Mouse (Mus musculus): Measurements from ENCODE around the gene Trim10. TPM values are rescaled to one million over a fixed set of nuclear protein-coding genes. Genes with fewer than 3 reads are reported as not detected.

The Trim10 gene
- 0.28 and 0.39 TPM in 2 replicates for polyA plus RNA-seq (2015; fragmentation: Nextera tagmentation; extraction: Ambion mirVana)

DNA sequence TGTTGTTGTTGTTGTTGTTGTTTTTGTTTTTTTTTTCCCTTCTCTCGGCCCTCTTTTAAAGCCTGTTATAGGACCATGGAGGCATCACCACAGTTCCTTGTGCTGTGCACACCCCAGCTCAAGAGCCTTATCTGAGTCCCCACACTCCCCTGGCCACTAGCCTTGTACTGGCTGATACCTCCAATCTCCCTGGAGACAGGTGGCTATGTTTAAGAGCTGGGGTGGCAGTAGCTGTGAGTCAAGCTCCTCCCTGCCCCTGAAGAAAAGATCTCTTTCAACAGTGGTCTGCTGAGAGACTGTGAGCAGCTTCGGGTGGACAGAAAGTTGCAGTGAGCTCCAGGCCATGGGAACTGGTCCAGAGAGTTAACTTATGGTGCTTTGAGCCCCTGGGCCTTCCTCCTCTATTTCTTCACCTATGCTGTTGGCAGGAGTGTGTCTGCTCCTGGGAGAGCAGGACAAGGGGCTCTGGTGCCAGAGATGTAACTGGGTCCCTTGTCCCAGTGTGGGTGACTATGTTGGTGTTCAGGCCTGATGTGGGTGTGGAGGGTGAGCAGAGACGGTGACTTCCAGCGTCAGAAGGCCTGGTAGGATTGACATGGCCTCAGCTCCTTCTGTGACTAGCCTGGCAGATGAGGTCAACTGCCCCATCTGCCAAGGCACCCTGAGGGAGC is at the start of gene Trim10:
Gene Trim10, plus strand, starts transcription at position 291 of the 671 bp plus-strand sequence.

DNA sequence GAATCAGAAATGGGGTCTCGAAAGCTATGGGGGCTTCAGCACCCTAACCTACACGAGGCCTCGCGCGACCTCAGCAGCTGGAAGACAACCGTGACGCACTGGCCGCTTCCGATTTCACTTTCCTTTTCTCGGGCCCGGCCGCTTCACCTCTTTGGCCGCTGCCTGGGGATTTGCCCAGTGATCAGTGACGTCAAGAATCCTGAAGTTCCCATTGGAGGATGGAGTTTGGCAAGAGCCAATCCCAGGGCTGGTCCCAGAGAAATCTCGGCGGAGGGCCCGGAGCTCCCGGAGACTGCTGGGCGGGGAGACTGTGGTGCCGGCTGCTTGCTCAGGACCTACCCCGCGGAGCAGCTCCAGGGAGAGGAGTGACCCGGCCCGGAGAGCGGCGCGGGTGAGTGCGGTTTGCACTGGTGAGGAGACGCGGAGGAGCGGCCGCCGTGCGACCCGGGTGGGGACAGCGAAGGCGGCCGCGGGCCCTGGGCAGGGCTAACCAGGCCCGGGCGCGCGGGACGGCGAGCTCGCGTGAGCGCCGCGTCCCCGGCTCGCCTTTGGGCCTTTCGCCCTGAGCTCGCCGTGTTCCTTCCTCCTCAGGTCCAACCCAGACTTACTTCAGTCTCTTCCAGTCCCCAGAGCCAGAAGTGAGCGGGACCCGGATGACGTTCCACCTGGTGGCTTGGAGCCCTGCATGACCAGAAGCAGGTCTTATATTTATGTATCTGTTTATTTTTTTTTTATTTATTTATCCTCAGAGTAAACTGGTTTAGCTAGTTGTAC is 32.3 kb upstream of the Trim10 start, which contains the start of gene Trim26:
Gene Trim26, plus strand, starts transcription at position 261 of the 774 bp plus-strand sequence.

DNA sequence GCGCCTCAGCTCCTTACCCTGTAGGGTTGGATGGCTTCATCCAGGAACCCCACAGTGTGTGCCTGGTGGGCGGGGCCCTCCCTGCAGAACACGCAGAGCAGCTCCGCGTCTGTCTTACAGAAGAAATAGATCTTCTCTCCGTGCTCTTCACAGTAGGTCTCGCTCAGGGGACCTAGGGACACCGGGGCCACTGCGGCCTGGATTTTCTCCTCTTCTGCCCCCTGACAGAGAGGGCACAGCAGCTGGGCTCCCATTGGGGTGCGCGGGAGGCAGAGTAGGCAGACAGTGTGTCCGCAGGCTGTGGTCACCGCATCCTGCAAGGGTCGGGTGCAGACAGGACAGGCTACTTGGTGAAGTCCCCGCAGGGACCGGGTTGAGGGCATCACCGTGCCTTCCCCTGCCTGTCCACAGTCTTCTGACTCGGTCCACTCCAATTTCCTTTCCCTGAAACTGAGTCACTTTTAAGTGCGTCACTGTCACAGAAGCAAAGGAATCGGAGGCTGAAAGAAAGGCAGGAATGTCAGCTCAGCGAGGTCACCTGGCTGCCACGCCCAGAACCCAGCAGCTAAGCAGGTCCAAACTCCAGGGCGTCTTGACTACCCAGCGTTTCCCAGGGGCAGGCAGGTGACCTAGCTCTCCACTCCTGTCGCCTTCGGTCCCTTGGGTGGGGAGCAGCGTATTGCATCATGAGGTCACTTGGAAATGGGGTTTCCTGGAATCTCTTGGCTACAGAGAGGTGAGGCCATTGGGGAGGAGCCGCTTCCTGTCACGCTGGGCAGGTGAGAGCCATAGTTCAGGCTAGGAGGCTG is 2.5 kb upstream of the Trim10 start, which contains the start of gene Trim15:
Gene Trim15, minus strand, starts transcription at position 492 of the 809 bp plus-strand sequence.

DNA sequence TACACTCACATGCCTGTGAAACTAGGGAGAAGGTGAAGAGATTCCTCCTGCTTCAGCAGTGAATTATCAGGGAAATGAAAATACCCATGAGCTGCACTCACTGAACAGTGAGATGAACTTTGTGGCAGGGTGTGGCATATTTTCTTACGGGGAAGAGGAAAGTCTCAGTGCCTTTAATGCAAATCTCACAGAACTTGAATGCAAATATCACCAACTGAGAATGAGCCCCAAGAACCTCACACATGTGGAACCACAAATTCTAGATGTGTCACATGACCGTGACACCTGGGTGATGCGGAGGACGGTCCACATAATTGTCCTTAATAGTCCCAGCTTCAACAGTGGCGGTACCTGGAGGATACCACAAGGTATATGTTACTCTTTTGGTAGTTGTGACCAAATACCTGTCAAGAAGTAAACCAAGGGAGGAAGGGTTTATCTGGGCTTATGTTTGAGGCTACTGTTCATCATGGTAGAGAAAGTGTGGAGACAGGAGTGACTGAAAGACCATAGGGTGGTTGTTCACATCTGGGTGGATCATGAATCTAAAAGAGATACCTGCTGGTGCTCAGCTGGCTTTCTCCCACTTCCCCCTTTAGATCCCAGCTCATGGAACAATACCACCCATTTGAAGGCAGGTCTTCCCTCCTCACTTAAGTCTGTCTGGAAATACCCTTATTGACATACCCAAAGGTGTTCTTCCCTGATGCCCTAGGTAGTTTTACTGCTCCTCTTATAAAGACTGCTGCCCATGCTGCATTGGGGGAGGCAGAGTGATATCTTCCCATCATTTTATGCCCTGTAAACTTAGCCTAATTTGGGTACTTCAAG is 20.9 kb downstream of the Trim10 start, which contains the start of gene Trim40:
Gene Trim40, minus strand, starts transcription at position 51 of the 831 bp plus-strand sequence.

GRCm38 (mm10) chr17:36897552-36898205 is 28.3 kb downstream of the Trim10 start, which contains the start of gene Trim31:
Trim31 (plus strand) TSS chr17:36898118.

Other genes with a start within 250 kb of the Trim10 start
- gene H2-M9, start 226.9 kb upstream of the Trim10 start, polyA plus RNA-seq (2015; fragmentation: Nextera tagmentation; extraction: Ambion mirVana): not detected in 2 replicates
- gene H2-M1, start 197.4 kb upstream of the Trim10 start, polyA plus RNA-seq (2015; fragmentation: Nextera tagmentation; extraction: Ambion mirVana): not detected in 2 replicates
- gene H2-M10.5, start 96.7 kb upstream of the Trim10 start, polyA plus RNA-seq (2015; fragmentation: Nextera tagmentation; extraction: Ambion mirVana): not detected in 2 replicates
- gene H2-M10.6, start 57.4 kb upstream of the Trim10 start, polyA plus RNA-seq (2015; fragmentation: Nextera tagmentation; extraction: Ambion mirVana): not detected in 2 replicates
- gene Trim26, start 32.4 kb upstream of the Trim10 start, polyA plus RNA-seq (2015; fragmentation: Nextera tagmentation; extraction: Ambion mirVana): 37.8 and 41.8 TPM in 2 replicates
- 0.90 and 1.1 TPM in 2 replicates for gene Trim15, start 2.4 kb upstream of the Trim10 start, polyA plus RNA-seq (2015; fragmentation: Nextera tagmentation; extraction: Ambion mirVana)
- gene Trim40, start 20.5 kb downstream of the Trim10 start, polyA plus RNA-seq (2015; fragmentation: Nextera tagmentation; extraction: Ambion mirVana): 0.19 TPM in 1 of 2 replicates, not detected in the other
- gene Trim31, start 28.5 kb downstream of the Trim10 start, polyA plus RNA-seq (2015; fragmentation: Nextera tagmentation; extraction: Ambion mirVana): not detected in 2 replicates
- gene Rnf39, start 73.3 kb downstream of the Trim10 start, polyA plus RNA-seq (2015; fragmentation: Nextera tagmentation; extraction: Ambion mirVana): 4.5 and 5.2 TPM in 2 replicates
- 153 and 169 TPM in 2 replicates for gene Ppp1r11, start 82.2 kb downstream of the Trim10 start, polyA plus RNA-seq (2015; fragmentation: Nextera tagmentation; extraction: Ambion mirVana)
- gene Znrd1, start 89.0 kb downstream of the Trim10 start, polyA plus RNA-seq (2015; fragmentation: Nextera tagmentation; extraction: Ambion mirVana): 54.6 and 58.0 TPM in 2 replicates
- gene Znrd1as, start 89.0 kb downstream of the Trim10 start, polyA plus RNA-seq (2015; fragmentation: Nextera tagmentation; extraction: Ambion mirVana): 3.4 and 4.6 TPM in 2 replicates
- gene 2410137M14Rik, start 111.7 kb downstream of the Trim10 start, polyA plus RNA-seq (2015; fragmentation: Nextera tagmentation; extraction: Ambion mirVana): 0.25 TPM in 1 of 2 replicates, not detected in the other
- 1.1 and 1.4 TPM in 2 replicates for gene H2-M5, start 120.0 kb downstream of the Trim10 start, polyA plus RNA-seq (2015; fragmentation: Nextera tagmentation; extraction: Ambion mirVana)
- 106 and 132 TPM in 2 replicates for gene Zfp57, start 131.6 kb downstream of the Trim10 start, polyA plus RNA-seq (2015; fragmentation: Nextera tagmentation; extraction: Ambion mirVana)
- gene Mog, start 153.8 kb downstream of the Trim10 start, polyA plus RNA-seq (2015; fragmentation: Nextera tagmentation; extraction: Ambion mirVana): 0.88 and 2.0 TPM in 2 replicates
- gene Gabbr1, start 176.4 kb downstream of the Trim10 start, polyA plus RNA-seq (2015; fragmentation: Nextera tagmentation; extraction: Ambion mirVana): 95.5 and 105 TPM in 2 replicates
- 0.08 TPM in 1 of 2 replicates, not detected in the other for gene Olfr90, start 218.9 kb downstream of the Trim10 start, polyA plus RNA-seq (2015; fragmentation: Nextera tagmentation; extraction: Ambion mirVana)
- not detected in 2 replicates for gene Olfr91, start 228.7 kb downstream of the Trim10 start, polyA plus RNA-seq (2015; fragmentation: Nextera tagmentation; extraction: Ambion mirVana)

Measured in neural tube, postnatal 0 days (tissue).